ENCODE assay signal across 9 mouse cellular contexts in the genomic region with DNA sequence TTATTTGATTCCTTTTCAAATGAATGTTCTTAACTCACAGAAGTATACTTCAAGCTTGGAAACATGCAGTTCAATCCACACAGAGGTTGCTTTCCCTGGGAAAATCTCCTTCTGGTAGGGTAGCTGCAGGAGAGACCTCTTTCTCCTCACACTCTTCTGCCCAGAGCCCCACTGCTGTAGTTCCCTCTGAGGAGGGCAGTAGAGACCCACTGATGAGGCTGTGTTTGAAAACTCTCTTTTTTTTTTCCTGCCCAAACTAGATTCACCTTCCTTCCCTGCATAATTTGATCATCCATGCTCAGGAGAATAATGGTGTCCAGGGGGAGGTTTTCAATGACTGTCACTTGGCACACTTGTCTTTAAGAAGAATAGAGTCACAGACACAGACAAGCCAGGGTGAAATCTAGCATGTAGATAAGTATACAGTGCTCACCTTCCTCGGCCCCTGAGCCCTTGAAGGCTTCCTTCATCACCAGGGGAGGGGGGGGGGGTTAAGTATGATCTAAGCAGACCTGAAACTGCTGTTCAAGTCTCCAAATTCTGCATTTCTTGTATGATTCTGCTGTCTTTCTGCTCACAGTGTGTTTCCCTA.
A peak's percentile ranks its signal among the peaks of the same experiment; 100 is the strongest.
DNase-seq lines count a peak whose midpoint lies in the region; ATAC-seq lines count a peak whose summit lies in the region.
"Had no signal": no experiment of that assay in that cellular context is flagged by ENCODE, and none has a peak within 500 bp of the region (broad histone marks: within the 10 kb centered on the region; RNA-seq: fewer than 3 reads in every experiment).

No protein-coding gene starts in this region.

- H3K4me1 ChIP-seq in hindbrain, embryonic 13.5 days (replicated peaks): peaks cover 36% of the 10 kb centered on the region

- H3K36me3 ChIP-seq in hindbrain, embryonic 13.5 days: no peaks in the 10 kb centered on the region

- 0 out of 2 replicates have a peak overlapping the region, but pooled peaks have one; percentile 3 for H3K27ac ChIP-seq in hindbrain, embryonic 13.5 days

- no peak overlapping the region for H3K4me3 ChIP-seq in hindbrain, embryonic 13.5 days

- ATAC-seq in cerebellum, adult (ENCODE audit: insufficient number of reproducible peaks, low FRiP score, low TSS enrichment): 0 out of 2 replicates have a peak, but pooled peaks have one; percentile 10
- peak; percentile 70 for ATAC-seq in hindbrain, embryonic 13.5 days (ENCODE audit: low FRiP score)

- H3K9ac ChIP-seq in hindbrain, embryonic 13.5 days: no peak overlapping the region

- H3K9me3 ChIP-seq in hindbrain, embryonic 13.5 days: no peaks in the 10 kb centered on the region

- WGBS in hindbrain, embryonic 13.5 days: 0% methylated on average over 1 of the region's 1 CpGs

- H3K27me3 ChIP-seq in hindbrain, embryonic 13.5 days: no peaks in the 10 kb centered on the region

- H3K4me2 ChIP-seq in hindbrain, embryonic 13.5 days: no peak overlapping the region

- no peak for DNase-seq in cerebellum, adult 18-20 months
- peak; percentile 8 for DNase-seq in kidney, postnatal 14 days
- DNase-seq in kidney, adult 8-10 months: no peak
- peak; percentile 41 for DNase-seq in NIH3T3 (ENCODE audit: low read depth)
- DNase-seq in thymus, postnatal 0 days (ENCODE audit: low spot score): no peak
- no peak for DNase-seq in adrenal gland, postnatal 4 days (ENCODE audit: low spot score in 2 of 2)
- DNase-seq: adrenal gland, adult 8-10 months had no signal

Comparison
In these comparisons a context has a peak if more than half of its experiments do, and no peak if none do; other contexts are left out.
1. DNase-seq: peak in kidney, postnatal 14 days (single experiment) and NIH3T3 (single experiment); none in cerebellum, adult 18-20 months (0 of 2), kidney, adult 8-10 months (0 of 2), thymus, postnatal 0 days (single experiment) and adrenal gland, postnatal 4 days (0 of 2).